Mouse (Mus musculus): ENCODE measurements around the gene Aco2.

DNA sequence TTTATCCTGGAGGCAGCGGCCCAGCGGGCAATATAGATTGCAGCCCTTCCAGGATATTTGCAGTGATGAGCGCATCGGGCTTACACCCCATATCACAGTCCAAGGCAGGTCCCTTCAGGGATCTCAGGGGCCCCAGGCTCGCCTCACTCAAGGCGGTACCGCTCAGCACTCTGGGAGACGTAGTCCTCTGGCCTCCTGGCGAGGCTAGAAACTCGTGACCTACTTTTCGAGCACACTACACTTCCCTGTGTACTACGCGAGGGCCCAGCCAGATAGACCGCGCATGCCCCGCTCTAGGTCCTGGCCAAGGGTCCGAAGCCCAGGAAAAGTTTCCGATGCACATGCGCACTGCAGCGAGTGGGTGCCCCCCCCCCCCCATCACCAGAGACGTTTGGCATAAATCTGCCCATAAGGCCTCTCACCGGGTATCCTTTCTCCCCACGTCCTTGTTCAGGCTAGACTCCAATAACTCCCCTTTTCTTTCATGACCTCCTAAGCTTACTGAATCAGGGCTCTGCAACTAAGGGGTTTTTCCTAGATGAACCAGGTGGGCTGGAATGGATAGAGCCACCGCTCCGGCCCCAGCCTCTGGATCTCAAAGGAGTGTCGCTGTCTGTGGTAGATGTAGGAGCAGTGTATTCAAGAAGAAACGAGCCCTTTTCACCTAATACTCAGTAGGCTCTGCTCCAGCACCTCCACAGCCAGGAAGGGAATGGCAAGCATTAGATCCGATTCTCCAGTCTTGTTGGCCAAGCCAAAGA is 15.9 kb upstream of the Aco2 start:
- TF ChIP-seq POLR2A (IDR thresholded peaks at IDR 0.05; ENCODE audit: extremely low read depth, insufficient read depth, low read length) (no peak), CTCF (IDR thresholded peaks at IDR 0.05; ENCODE audit: low read depth, low read length) (no peak)
